Mouse (Mus musculus) hindbrain, embryonic 11.5 days (tissue): Measurements from ENCODE around the gene Prkrip1. TPM values are rescaled to one million over a fixed set of nuclear protein-coding genes. Genes with fewer than 3 reads are reported as not detected.

Experiments
- ATAC-seq: fragments of 200-750 bp; cut with Nextera tagmentation; 2 replicates; pipeline ENCODE4 v1.8.0; 2017; ENCODE audit warnings: mild to moderate bottlenecking, moderate TSS enrichment, moderate library complexity; ENCODE audit not compliant: low FRiP score
- DNase-seq: peaks from one replicate; pipeline ENCODE4 v3.0.0-alpha.2; 2015; ENCODE audit warnings: low spot score
- H3K27ac ChIP-seq: fragments of 300-500 bp; sonication (generic); 2 replicates; pipeline ENCODE4 v1.5.1; 2014; ENCODE audit warnings: mild to moderate bottlenecking, low read depth, low read length
- H3K27me3 ChIP-seq: fragments of 300-500 bp; sonication (generic); 2 replicates; pipeline ENCODE4 v1.6.1; 2014; ENCODE audit warnings: mild to moderate bottlenecking, low read length, moderate library complexity, mixed read lengths; ENCODE audit not compliant: control insufficient read depth, insufficient read depth
- H3K36me3 ChIP-seq: fragments of 300-500 bp; sonication (generic); 2 replicates; pipeline ENCODE4 v1.6.1; 2014; ENCODE audit warnings: mild to moderate bottlenecking, low read length, moderate library complexity, mixed read lengths; ENCODE audit not compliant: control insufficient read depth, insufficient read depth
- H3K4me1 ChIP-seq: fragments of 300-500 bp; sonication (generic); replicated peaks from 2 replicates; pipeline ENCODE4 v1.6.1; 2014; ENCODE audit warnings: low read length, mixed read lengths; ENCODE audit not compliant: control insufficient read depth, insufficient read depth
- H3K4me2 ChIP-seq: fragments of 300-500 bp; sonication (generic); replicated peaks from 2 replicates; pipeline ENCODE4 v1.6.1; 2014; ENCODE audit warnings: mild to moderate bottlenecking, low read depth, low read length
- H3K4me3 ChIP-seq: fragments of 300-500 bp; sonication (generic); 2 replicates; pipeline ENCODE4 v1.5.1; 2014; ENCODE audit warnings: low read depth, low read length
- H3K9ac ChIP-seq: fragments of 300-500 bp; sonication (generic); 2 replicates; pipeline ENCODE4 v1.6.1; 2014; ENCODE audit warnings: low read depth, low read length
- H3K9me3 ChIP-seq: fragments of 300-500 bp; sonication (generic); 2 replicates; pipeline ENCODE4 v1.6.1; 2016; ENCODE audit warnings: low read length; ENCODE audit not compliant: control insufficient read depth
- WGBS: fragments of 180-500 bp; shearing (Covaris S2); extraction: QIAGEN DNeasy Blood & Tissue Kit; methylation state at CpG from one replicate; pipeline ENCODE4 v1.1.7; 2014; 5-methylcytosine and 5-hydroxymethylcytosine counted together
- polyA plus RNA-seq: library from polyadenylated mRNA; unstranded; fragments of >200 nt; fragmentation: Nextera tagmentation; extraction: Ambion mirVana; gene quantifications from 2 replicates; pipeline ENCODE4 v1.2.1, GENCODE M21; 2014

Gene Prkrip1
- polyA plus RNA-seq = 86.1 and 87.6 TPM in 2 replicates

GRCm38 (mm10) chr5:136198474-136199391, at the start of gene Prkrip1:
TSS of gene Prkrip1 (minus strand) at chr5:136198963.
- under 1% methylated on average over 62 of the region's 62 CpGs for WGBS
- Histone ChIP-seq H3K9me3 (no peaks in the 10 kb centered on the region), H3K4me1 (no peaks in the 10 kb centered on the region), H3K36me3 (0 out of 2 replicates have a peak, but pooled peaks cover 5% of the 10 kb centered on the region), H3K27me3 (no peaks in the 10 kb centered on the region), H3K9ac (peak within 1 kb of the TSS; percentile 74), H3K27ac (peak within 1 kb of the TSS; percentile 54), H3K4me3 (peak within 1 kb of the TSS; percentile 90), H3K4me2 (peak within 1 kb of the TSS; percentile 96)
- DNase-seq (peak; percentile 100), ATAC-seq (peak; percentile 87)

GRCm38 (mm10) chr5:136248441-136248840, 49.7 kb upstream of the Prkrip1 start:
- 72% methylated on average over 6 of the region's 6 CpGs for WGBS

GRCm38 (mm10) chr5:136246452-136246838, 47.7 kb upstream of the Prkrip1 start, which contains the start of gene Sh2b2:
TSS of gene Sh2b2 (minus strand) at chr5:136246556.
- H3K27ac ChIP-seq = peak within 1 kb of the TSS; percentile 85; the same call in 1 of the 2 replicates

More at GRCm38 (mm10) chr5:136248441-136248840, 49.7 kb upstream of the Prkrip1 start:
- H3K27ac ChIP-seq = no peak overlapping the region
- H3K4me1 ChIP-seq = 0 out of 2 replicates have a peak, but pooled peaks cover 4% of the 10 kb centered on the region
- ATAC-seq = no peak
- H3K4me2 ChIP-seq = no peak overlapping the region
- H3K27me3 ChIP-seq = no peaks in the 10 kb centered on the region
- H3K9me3 ChIP-seq = no peaks in the 10 kb centered on the region
- no peak overlapping the region for H3K4me3 ChIP-seq
- no peak for DNase-seq
- H3K36me3 ChIP-seq = no peaks in the 10 kb centered on the region
- no peak overlapping the region for H3K9ac ChIP-seq

GRCm38 (mm10) chr5:136245541-136246451, 47.0 kb upstream of the Prkrip1 start:
- DNase-seq = peak; percentile 34
- 0 out of 2 replicates have a peak, but pooled peaks cover 4% of the 10 kb centered on the region for H3K4me1 ChIP-seq
- ATAC-seq = no peak; the same call in 1 of the 2 replicates

More at GRCm38 (mm10) chr5:136246452-136246838, 47.7 kb upstream of the Prkrip1 start, which contains the start of gene Sh2b2:
- Histone ChIP-seq H3K4me1 (0 out of 2 replicates have a peak, but pooled peaks cover 4% of the 10 kb centered on the region), H3K9me3 (no peaks in the 10 kb centered on the region), H3K4me3 (peak within 1 kb of the TSS; percentile 69), H3K27me3 (no peaks in the 10 kb centered on the region), H3K36me3 (no peaks in the 10 kb centered on the region), H3K4me2 (peak within 1 kb of the TSS; percentile 89), H3K9ac (peak within 1 kb of the TSS; percentile 75; the same call in 1 of the 2 replicates)
- DNase-seq (no peak), ATAC-seq (no peak)
- 83% methylated on average over 2 of the region's 2 CpGs for WGBS

GRCm38 (mm10) chr5:136244762-136245540, 46.2 kb upstream of the Prkrip1 start:
- H3K4me3 ChIP-seq = peak overlapping the region; percentile 69
- H3K9me3 ChIP-seq = no peaks in the 10 kb centered on the region
- DNase-seq (peak; percentile 88), ATAC-seq (peak; percentile 78)
- peak overlapping the region; percentile 89 for H3K4me2 ChIP-seq
- WGBS = 0% methylated on average over 38 of the region's 57 CpGs
- peak overlapping the region; percentile 75 for H3K9ac ChIP-seq
- H3K27ac ChIP-seq = peak overlapping the region; percentile 85
- no peaks in the 10 kb centered on the region for H3K36me3 ChIP-seq
- H3K4me1 ChIP-seq = 0 out of 2 replicates have a peak, but pooled peaks cover 4% of the 10 kb centered on the region
- H3K27me3 ChIP-seq = no peaks in the 10 kb centered on the region

More at GRCm38 (mm10) chr5:136245541-136246451, 47.0 kb upstream of the Prkrip1 start:
- H3K36me3 ChIP-seq = no peaks in the 10 kb centered on the region
- peak overlapping the region; percentile 89 for H3K4me2 ChIP-seq
- H3K9ac ChIP-seq = peak overlapping the region; percentile 75; the same call in 1 of the 2 replicates
- WGBS = 9% methylated on average over 15 of the region's 15 CpGs
- no peaks in the 10 kb centered on the region for H3K27me3 ChIP-seq
- peak overlapping the region; percentile 85; the same call in 1 of the 2 replicates for H3K27ac ChIP-seq
- H3K9me3 ChIP-seq = no peaks in the 10 kb centered on the region
- H3K4me3 ChIP-seq = peak overlapping the region; percentile 69

GRCm38 (mm10) chr5:136243851-136244761, 45.3 kb upstream of the Prkrip1 start:
- Histone ChIP-seq H3K4me2 (peak overlapping the region; percentile 89), H3K36me3 (no peaks in the 10 kb centered on the region), H3K4me1 (0 out of 2 replicates have a peak, but pooled peaks cover 4% of the 10 kb centered on the region), H3K27me3 (no peaks in the 10 kb centered on the region), H3K27ac (peak overlapping the region; percentile 85), H3K9ac (peak overlapping the region; percentile 75), H3K4me3 (peak overlapping the region; percentile 69), H3K9me3 (no peaks in the 10 kb centered on the region)
- WGBS = under 1% methylated on average over 59 of the region's 67 CpGs
- DNase-seq (peak; percentile 78), ATAC-seq (peak; percentile 65)

- Histone ChIP-seq H3K9ac (no peak overlapping the region), H3K27me3 (no peaks in the 10 kb centered on the region), H3K9me3 (no peaks in the 10 kb centered on the region), H3K36me3 (no peaks in the 10 kb centered on the region), H3K4me2 (no peak overlapping the region), H3K27ac (no peak overlapping the region), H3K4me1 (0 out of 2 replicates have a peak, but pooled peaks cover 4% of the 10 kb centered on the region), H3K4me3 (no peak overlapping the region)
- ATAC-seq = no peak
- 78% methylated on average over 6 of the region's 6 CpGs for WGBS
- DNase-seq = no peak
These were observed 42.4 kb upstream of the Prkrip1 start for GRCm38 (mm10) chr5:136241161-136241560.
